Mouse (Mus musculus) layer of hippocampus, adult 9-11 months (tissue): ENCODE measurements at regions not wholly inside any gene's neighbourhood (a gene's known extent, or its start where the extent isn't known, plus 50 kb on each side); places are given as distances from the start of the nearest gene placed in this dataset.

Experiments used
- DNase-seq: peaks from one replicate; pipeline ENCODE4 v3.0.0; 2022

DNA sequence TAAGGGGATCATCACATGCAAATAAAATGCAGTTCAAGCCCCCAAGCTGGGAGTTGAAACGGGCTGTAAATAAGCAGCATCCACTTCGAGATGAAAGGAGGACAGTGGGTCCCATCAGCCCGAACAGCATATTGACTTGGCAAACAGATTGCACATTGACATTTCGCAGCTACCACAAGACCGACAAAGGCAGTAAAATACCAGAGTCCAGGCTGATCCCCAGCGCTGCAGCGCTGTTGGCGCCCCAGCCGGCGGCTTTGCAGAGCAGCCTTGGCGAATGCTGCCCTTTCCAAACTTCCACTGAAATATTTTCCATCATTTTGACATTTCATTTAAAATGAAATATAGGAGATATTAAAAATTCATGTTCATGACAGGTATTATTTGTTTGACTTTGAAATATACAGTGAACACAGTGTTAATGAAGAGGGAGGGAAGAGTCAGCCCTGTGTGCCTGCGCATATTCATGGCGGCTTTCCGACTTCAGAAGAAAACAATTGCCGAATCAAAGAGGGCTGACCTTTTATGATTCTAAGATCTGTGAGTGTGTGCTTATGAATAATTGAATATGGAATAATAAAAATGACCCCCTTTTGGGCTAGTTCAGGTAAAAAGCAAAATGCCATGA is 98.4 kb downstream of the Sqor start:
- no peak for DNase-seq

DNA sequence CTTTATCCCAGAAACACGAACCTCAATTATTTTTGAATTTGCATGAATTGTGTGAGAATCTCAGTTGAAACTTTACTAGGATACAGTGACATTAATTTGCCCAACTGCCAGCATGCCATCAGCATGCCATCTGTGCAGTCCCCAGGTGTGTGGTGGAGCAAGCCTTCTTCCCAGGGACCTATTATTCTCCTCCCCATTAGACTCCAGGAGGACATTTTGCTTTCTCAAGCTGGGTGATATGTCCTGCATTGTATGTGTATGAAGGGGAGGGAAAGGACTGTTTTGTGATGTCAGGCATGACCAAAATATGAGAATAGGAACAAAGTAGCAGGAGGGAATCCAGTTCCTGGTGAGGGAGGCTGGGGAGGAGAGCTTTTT is 98.9 kb downstream of the Sqor start:
- no peak for DNase-seq

DNA sequence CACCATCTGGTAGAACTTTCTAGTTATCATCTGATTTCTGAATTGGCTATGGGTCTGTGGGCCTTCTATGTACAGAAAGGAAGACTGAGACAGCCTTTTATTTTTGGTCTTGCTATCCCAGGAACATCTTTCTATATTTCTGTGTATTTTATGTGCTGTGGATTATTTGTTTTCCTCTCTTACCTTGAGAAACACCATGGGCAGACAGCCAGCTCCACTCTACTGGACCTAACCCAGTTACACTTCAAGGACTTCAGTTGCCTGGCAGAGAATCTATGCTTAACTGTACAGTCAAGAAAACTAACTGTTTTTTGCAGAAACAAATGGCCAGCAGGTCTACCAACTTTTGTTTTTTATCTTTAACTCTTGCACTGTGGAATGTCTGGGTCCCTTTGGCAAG is 122.1 kb downstream of the Sqor start:
- DNase-seq, result no peak

DNA sequence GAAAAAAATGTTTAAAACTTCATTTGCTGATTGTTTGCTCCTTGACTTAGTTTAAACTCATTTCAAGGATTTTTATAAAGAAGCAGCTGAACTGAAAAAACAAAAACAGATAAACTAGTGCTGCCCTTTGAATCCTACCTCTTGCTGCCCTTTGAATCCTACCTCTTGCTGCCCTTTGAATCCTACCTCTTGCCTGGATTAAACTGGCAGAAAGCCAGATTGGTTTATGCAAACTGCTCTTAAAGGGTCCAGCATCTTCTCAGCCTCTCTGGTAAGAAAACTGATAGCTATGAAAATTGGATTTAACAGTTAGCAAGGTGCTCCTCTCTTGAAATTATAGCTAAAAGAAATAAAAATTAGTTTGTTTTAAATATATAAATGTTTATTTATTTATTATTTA is 122.5 kb downstream of the Sqor start:
- DNase-seq, result no peak

DNA sequence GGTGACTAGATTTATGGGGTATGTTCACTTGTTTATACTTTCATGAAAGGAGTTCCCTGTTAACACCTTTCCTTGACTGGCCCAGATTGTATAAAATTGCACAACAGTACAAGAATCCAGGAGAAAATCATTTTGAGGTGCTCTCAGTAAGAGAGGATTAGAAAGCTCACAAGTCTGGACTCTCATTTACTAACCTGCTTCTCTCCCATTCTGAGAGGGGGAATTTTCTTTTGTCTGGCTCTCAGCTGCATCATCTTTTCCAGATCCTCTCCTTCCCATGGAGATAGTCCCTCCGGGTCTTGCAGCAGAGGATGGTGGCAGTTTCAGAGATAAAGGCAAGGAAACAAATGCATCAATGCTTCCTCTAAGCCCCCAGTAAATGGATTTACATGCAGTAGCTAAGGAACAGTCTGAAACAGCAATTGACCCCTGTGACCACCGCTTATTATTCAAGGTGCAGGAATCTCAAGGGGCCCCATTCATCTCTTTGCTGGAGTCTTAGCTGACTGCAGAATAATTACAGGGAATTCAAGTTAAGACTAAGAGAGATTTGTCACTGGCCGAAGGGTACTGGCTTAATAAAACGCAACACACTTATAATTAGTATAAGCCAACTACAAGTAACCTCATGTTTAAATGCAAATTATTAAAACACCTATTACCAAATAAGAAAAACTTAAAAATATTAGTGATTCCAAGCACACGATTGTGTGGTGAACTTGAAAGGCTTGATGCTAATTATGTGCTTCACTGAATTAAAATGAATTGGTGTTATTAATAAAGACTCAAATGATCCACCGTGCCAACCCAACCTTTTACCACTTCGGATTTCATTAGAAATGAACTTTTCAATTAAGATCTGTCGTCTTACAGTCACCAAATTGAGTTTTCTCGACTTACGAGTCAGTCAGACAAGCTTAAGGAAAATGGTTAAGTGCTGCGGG is 140.4 kb downstream of the Sqor start:
- no peak for DNase-seq

DNA sequence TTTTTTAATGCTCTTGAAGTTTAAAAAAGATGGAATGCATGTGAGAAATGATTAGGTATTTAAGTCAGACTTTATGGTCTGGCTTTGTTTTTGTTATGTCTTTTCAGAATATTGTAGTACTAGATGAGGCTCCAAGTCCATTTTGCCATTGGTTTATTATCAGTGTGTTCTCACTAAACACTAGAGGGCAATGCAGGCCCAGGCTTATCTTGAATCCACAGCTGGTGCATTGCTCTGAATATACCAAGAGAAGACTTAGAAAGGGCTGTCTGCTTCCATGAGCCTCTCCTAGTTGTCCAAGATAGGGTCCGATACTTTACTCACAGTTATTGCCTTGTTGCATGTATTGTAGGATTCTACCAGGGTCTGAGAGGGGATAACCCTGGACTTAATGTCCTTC is 151.7 kb downstream of the Sqor start:
- peak; percentile 41 for DNase-seq

DNA sequence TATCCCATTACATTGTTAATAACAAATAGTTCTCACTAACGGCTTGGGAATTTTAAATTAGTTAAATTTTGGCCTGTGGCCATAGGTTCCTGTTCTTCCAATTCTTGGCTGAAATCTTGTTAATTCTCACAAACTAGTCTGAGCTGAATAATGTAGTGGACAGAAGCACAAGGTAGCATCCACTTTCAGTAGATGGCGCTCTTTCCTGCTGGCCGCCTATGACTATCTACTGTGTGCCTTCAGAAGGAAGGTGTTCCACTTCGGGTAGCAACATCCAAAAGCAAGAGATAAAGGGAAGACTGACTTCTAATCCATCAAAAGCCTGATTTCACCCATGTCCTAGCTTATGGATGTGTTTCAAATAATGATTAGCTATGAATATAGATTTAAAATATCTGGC is 172.9 kb downstream of the Sqor start:
- DNase-seq, result peak; percentile 22

DNA sequence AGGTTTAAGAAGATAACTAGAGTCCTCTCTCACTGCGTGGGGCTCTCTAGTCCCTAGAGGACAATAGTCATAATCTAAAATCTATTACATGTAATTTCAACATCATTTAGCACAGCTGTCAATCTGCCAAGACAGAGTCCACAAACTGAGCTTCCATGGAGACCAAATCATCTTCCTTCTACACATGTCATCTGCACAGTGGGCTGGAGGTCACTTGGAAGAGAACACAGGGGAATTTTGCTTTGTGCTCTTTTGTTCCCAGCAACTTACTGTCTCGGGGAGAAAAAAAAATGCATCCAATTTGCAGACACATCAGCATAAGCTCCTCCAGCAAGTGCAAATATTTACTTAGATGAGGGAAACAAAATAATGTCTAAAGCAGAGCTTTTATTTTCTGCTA is 179.8 kb downstream of the Sqor start:
- no peak for DNase-seq

DNA sequence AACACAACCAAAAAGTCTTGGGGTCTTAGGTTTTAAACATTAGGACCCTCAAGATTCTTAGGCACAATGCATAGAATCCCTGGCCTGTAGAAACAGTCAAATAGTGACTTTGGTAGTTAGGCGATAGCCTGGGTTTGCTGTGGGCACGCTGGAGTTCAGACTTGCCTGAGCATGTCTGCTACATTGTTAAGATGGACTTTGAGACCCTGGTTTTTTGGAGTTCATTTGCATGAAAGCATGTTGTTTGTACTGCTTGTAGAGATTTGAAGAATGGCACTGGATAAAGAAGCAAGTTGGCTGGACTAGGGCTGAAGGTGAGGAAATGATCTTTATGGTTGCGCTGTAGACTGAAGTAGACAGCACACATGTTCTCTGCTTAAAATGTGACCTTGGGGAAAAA is 180.9 kb downstream of the Sqor start:
- no peak for DNase-seq

DNA sequence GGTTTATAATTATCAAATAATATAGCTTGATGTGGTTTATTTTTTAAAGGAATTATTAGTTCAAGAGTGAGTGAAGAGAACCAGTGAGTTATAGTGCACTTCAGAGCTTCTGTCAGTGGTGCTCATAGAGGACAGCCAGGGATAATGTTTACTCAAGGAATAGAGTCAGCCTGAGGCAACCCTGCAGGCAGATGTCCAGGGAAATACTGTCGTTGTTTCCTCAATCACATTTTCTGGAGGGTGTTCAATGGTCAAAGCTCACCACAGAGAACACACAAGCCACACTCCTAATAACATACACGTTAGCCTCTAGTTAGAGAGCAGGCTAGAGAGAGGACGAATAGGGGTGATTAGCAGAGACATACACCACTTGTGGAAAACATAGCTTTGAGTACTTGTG is 184.0 kb downstream of the Sqor start:
- no peak for DNase-seq

DNA sequence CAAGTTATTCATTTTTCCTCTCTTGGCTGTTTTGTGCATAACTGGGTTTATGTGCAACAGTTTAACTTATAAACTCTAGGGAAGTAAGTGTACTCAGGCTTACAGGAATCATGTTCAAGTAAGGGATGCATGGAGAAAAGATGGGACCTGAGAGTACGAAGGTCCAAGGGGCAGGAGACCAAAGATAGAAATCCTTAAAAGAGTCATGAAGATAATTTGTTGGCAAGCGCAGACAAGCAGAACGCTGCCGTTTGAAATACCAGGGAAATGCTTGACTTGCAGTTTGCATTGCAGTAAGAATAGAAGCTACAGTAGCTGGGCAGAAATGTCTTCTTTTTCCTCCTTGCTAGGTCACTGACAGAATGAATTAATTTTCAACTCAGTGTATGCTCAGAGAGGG is 196.7 kb downstream of the Sqor start:
- DNase-seq, result no peak

DNA sequence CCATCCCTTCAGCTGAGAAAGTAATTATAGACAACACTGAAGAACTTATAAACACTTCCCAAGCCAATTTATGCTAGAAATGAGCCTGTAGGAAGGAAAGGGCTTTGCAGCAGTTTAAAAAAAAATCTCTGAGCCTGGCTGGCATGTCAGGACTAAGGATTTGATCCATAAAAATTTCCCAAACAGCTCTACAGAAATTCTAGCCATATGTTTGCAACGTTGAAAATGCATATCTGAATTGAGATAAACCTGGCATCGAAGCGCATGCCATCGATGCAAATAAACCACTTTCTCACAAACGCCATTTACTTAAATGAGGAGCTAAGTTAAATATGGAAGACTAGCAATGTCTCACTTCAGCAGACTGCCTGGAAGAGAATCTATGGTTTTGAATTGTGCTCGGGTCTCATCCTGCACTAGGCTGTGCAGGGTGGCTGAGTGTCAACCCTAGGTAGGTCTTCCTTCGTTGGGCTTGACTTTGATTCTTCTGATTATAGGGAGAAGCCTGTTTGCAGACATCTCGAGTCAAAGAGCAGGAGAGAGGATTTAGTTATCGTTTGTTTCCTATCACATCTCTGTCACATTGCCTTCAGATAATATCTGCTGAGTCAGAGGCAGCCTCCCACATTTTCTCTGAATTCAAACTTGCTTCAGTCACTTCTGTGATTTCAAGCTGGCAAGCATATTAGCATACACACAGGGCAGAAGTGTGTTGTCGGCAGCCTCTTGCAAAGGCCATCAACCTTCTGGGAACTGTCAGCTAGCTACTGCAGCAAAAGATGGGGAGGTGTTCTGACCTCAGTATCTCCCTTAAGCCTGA is 204.0 kb downstream of the Sqor start:
- peak; percentile 46 for DNase-seq
